Mouse (Mus musculus) left cerebral cortex, adult 8-10 months (tissue): Measurements from ENCODE around the gene 4930562C15Rik. TPM values are rescaled to one million over a fixed set of nuclear protein-coding genes. Genes with fewer than 3 reads are reported as not detected.
A peak's percentile ranks its signal among the peaks of the same experiment; 100 is the strongest.

ENCODE experiments used
- DNase-seq, 2 experiments: peaks; one replicate each; pipeline ENCODE4 v3.0.0; 2022; ENCODE audit warnings: low spot score in 2 of 2
- total RNA-seq, 4 experiments: library from RNA; stranded (reverse); gene quantifications; 2 replicates each; pipeline ENCODE4 v1.2.4; 2022

4930562C15Rik gene
- total RNA-seq, 4 experiments from 2014 or later, result not detected

DNA sequence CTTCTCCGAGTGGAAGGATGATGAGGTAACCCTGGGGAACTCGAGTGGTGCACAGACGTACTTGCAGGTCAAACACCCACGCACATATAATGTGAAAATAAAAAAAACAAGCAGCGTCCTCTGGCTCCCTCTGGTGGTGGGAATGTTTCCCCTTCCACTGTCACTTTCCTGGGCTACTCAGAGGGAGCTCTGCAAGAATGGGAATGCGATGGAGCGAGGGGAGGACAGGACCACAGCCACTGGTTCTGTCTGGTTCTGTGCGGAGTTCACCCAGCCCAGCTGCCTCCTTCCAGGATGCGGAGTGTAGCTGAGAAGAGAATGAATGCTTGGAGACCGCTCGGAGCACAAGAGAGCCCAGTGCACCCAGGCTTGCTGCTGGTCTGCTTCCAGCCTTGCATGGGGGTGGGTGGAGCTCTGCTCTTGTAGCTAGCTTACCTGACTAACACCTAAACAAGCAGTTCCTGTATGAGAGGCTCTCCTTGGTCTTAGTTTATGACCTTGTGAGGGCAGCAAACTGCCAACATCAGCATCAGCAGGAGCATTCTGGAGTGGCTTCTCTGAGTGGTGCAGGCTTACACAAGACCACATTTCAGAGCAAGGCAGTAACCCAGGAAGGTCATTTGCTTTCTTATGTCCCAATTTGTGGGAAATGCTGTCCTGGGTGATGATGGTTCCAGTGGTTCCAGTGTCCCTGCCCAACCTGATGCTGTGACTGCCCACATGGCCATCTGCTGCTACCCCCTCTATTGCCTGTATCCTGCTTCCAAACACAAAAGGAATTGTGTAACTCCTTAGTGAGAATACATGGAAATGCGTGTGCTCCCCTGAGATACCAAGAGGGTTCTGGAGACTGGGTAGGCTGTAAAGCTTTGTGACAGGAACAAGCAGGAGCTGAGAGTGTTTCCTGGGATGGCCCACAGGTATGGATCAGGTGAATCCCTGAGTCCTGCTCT lies 78.8 kb downstream of the 4930562C15Rik start:
- DNase-seq, result peak; percentile 78 to 84

DNA sequence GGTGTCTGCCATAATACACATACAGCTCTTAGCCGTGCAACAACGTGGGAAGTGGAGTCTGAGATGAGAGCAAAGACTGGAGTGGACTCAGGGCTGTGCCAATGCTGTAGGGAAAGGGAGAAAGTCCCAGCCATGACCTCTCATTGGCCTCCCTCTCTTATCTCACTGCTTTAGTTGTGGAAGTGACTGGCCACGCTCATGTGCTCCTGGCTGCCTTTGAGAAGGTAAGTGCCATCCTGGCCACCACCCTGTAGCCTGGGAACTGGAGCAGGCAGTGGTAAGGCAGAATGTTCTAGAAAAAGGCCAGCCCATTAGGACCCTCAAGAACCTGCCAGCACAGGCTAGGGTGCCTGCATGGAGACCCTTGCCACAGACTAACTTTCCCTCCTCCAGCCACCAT lies 80.7 kb downstream of the 4930562C15Rik start:
- no peak for DNase-seq

DNA sequence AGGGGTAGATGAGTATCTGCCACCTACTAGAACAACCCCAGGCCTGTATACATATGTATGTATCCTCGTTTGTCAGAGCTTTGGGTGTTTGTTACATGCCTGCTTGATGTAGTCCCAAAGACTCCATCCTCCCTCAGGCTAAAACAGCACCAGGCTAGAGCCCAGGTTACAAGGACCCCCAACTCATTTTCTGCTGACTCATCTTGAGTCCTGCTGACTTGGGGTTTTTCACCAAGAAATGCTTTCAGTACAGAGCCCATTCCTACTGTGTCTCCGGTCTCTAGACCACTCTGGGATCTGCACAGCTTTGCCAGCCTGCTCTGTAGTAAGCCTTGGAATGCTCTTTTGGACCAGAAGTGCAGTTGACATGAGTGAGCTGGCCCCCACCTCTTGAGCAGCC lies 81.4 kb downstream of the 4930562C15Rik start:
- no peak for DNase-seq

Other genes starting within 250 kb of the 4930562C15Rik start
- gene Glis2, start 240.7 kb upstream of the 4930562C15Rik start, total RNA-seq, result 10 to 100 TPM; 11.1 to 20.7 (median 16.6) TPM
- 10 to 100 TPM; 79.9 to 99.6 (median 92.2) TPM for gene Pam16, start 210.4 kb upstream of the 4930562C15Rik start, total RNA-seq
- 10 to 100 TPM in 2 of 4 experiments, 1 to 10 TPM in 2; 8.5 to 10.4 (median 9.9) TPM for gene Vasn, start 195.5 kb upstream of the 4930562C15Rik start, total RNA-seq
- 10 to 100 TPM; 63.0 to 66.1 (median 65.1) TPM for gene Dnaja3, start 195.4 kb upstream of the 4930562C15Rik start, total RNA-seq
- 10 to 100 TPM; 88.7 to 98.8 (median 95.6) TPM for gene Coro7, start 155.6 kb upstream of the 4930562C15Rik start, total RNA-seq
- 10 to 100 TPM; 15.8 to 18.9 (median 17.4) TPM for gene Nmral1, start 116.1 kb upstream of the 4930562C15Rik start, total RNA-seq
- 10 to 100 TPM; 91.8 to 98.0 (median 93.1) TPM for gene Hmox2, start 109.1 kb upstream of the 4930562C15Rik start, total RNA-seq
- 100 to 1,000 TPM; 195 to 206 (median 203) TPM for gene Cdip1, start 45.1 kb upstream of the 4930562C15Rik start, total RNA-seq
- gene Ubald1, start 44.9 kb downstream of the 4930562C15Rik start, total RNA-seq, result 10 to 100 TPM; 74.5 to 92.0 (median 80.8) TPM
- 100 to 1,000 TPM; 210 to 220 (median 214) TPM for gene Mgrn1, start 50.8 kb downstream of the 4930562C15Rik start, total RNA-seq
- gene Nudt16l1, start 103.3 kb downstream of the 4930562C15Rik start, total RNA-seq, result 10 to 100 TPM; 65.1 to 79.3 (median 69.9) TPM
- gene Anks3, start 128.8 kb downstream of the 4930562C15Rik start, total RNA-seq, result 10 to 100 TPM; 48.8 to 58.9 (median 56.3) TPM
- gene Sept12, start 162.4 kb downstream of the 4930562C15Rik start, total RNA-seq, result not detected
- not detected for gene Smim22, start 171.9 kb downstream of the 4930562C15Rik start, total RNA-seq
- gene Rogdi, start 178.1 kb downstream of the 4930562C15Rik start, total RNA-seq, result 100 to 1,000 TPM; 160 to 204 (median 189) TPM
- 100 to 1,000 TPM; 139 to 152 (median 147) TPM for gene Glyr1, start 214.4 kb downstream of the 4930562C15Rik start, total RNA-seq
- gene Ubn1, start 214.6 kb downstream of the 4930562C15Rik start, total RNA-seq, result 10 to 100 TPM; 36.4 to 42.8 (median 40.3) TPM